Mouse (Mus musculus) kidney, postnatal 25 days (tissue): ENCODE measurements around the gene Gm13278.
"Not testable (repeated sequence)": the region's sequence is repeated elsewhere in the genome, so short reads cannot be mapped to it uniquely, and the experiment has no call there.

Source experiments
- DNase-seq, 2 experiments: peaks; one replicate each; pipeline ENCODE4 v3.0.0; 2021; ENCODE audit warnings: mixed read lengths in 2 of 2

Gene Gm13278

GRCm38 (mm10) chr4:88791250-88791649 lies at the start of gene Gm13278:
Gene Gm13278 (plus strand): TSS chr4:88791550.
- DNase-seq, result not testable (repeated sequence)

DNA sequence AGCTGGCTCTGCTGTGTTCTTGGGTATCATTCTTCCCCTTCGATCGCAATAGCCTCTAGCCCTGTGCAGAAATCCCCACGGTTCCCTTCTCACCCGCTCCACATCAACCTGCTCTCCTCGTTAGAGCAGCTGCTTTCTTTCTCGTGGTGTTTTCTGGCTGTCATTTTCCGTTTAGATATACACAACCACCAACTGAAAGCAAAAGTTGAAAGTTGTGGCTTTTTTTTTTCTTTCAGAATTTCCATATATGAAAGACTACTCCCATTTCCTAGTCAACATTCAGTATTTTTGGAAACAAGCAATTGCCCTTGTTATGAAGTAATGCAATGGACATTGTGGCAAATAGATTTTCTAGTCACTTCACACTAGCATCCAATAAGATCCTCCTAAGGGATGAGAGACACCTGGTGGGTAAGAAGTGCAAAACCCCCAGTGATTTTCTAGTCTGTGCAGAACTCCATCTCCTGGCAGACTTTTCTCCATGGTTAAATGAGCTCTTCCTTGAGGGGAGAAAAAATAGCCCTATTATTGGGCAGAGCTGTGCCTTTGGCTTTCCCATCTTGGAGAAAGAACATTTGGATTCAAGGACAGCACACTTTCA lies 48.5 kb upstream of the Gm13278 start:
- no peak for DNase-seq

GRCm38 (mm10) chr4:88744207-88744606 lies 47.1 kb upstream of the Gm13278 start:
- no peak for DNase-seq

- DNase-seq, result no peak
These were observed 41.4 kb upstream of the Gm13278 start for GRCm38 (mm10) chr4:88749926-88750325.

- peak; percentile 34 to 71 for DNase-seq
These were observed 36.5 kb upstream of the Gm13278 start, which contains the start of gene Gm13271 for GRCm38 (mm10) chr4:88754818-88755340. Gene Gm13271 (plus strand): TSS chr4:88754868.

DNA sequence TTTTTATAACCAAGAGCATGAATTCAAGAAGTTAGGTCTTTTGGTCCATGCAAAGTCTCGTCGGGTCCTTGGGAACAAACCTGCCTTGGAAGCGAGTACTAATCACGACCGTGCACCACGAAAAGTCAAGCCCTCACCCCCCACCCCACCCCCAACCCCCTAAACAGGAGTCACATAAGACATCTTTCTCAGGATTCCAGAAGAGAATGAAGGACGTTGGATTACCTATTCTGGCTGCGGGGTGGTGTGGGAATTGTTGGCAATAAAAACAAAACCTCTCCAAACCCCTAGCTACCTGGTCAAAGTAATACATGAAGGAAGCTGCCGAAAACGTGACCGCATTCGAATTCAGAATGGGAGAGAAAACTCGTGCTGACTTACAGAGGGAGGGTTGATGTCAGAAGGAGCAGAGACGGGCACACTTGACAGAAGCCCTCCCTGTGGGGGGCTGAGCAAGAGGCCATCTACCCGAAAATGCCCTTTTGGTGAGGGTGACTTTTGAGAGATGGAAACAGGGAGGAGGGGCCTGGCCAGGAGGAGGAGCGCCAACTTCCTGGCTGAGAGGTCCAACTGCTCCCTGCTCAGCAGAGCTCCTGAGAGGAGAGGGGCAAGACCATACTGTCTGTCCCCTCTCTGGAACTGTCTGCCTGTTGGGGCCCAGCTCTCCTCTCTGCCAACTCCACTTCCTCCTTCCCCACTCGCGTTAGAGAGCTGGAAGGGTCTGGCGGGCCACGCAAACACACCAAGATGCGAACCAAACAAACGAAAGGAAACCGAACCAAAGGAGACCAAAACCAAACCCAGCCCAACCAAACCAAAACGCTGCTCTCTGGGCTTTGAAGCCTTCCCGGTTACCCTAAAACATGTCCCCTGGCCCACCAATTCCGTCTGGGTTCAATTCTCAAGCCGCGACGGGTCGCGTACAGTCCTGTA lies 34.5 kb upstream of the Gm13278 start:
- peak in 1 of 2 experiments; percentile 41 for DNase-seq

GRCm38 (mm10) chr4:88757628-88758031 lies 33.7 kb upstream of the Gm13278 start:
- peak; percentile 86 to 89 for DNase-seq

DNA sequence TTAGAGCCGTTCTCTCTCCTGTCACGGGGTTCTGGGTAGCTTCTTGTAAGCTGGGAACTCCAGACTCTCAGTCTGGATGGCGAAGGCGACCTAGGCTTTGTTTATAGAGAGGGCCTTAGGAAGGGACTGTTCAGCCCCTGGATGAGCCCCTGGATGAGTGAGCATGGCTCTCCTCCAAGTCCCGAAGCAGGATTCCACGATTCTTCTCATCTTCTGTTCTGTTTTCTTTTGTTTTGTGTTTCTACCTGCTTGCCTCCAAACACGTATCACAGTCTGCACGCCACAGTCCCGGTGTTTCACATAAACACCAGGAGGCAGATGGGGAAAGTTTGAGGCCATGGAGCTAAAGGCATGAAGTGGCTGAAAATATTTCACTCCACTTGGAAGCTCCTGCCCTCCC lies 32.6 kb upstream of the Gm13278 start:
- not testable (repeated sequence) for DNase-seq

- DNase-seq, result peak; percentile 50 to 59
These were observed 31.6 kb upstream of the Gm13278 start, which contains the start of gene Gm13283 for GRCm38 (mm10) chr4:88759610-88760268. Gene Gm13283 (plus strand): TSS chr4:88760119.

GRCm38 (mm10) chr4:88760431-88760830 lies 30.9 kb upstream of the Gm13278 start:
- DNase-seq, result peak; percentile 78 to 91

DNA sequence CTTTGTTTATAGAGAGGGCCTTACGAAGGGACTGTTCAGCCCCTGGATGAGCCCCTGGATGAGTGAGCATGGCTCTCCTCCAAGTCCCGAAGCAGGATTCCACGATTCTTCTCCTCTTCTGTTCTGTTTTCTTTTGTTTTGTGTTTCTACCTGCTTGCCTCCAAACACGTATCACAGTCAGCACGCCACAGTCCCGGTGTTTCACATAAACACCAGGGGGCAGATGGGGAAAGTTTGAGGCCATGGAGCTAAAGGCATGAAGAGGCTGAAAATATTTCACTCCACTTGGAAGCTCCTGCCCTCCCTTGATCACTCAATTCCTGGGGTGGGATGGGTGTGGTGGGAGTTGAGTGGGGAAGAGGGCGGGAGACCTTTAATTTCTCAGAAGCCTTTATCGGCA lies 29.6 kb upstream of the Gm13278 start:
- DNase-seq, result peak; percentile 55 to 75

GRCm38 (mm10) chr4:88762341-88762740 lies 29.0 kb upstream of the Gm13278 start:
- peak in 1 of 2 experiments; percentile 45 for DNase-seq

DNA sequence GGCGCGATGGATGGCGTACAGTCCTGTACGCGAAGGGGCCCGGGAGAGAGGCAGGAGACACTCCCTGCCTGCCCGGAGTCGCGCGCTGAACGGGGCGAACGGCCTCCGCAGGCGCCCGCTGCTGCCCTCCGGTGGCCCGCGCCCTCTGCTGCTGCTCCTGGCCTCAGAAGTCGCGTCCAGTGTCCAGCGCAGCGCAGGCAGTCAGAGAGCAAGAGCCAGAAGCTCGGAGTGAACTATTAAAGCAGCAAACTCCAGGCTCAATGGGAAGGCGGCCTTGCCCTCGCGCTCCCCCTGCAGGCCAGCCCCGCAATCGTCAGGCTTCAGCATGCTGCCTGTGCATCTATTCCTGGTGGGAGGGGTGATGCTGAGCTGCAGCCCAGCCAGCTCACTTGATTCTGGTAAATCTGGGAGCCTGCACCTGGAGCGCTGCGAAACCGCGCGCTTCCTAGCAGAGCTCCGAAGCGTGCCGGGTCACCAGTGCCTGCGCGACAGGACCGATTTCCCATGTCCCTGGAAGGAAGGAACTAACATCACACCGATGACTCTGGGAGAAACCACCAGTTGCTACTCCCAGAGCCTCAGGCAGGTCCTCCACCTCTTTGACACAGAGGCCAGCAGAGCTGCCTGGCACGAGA lies 27.8 kb upstream of the Gm13278 start:
- DNase-seq, result peak; percentile 68 to 88

- DNase-seq, result not testable (repeated sequence)
These were observed 17.8 kb upstream of the Gm13278 start, which contains the start of gene Gm13290 for GRCm38 (mm10) chr4:88773534-88773933. Gene Gm13290 (plus strand): TSS chr4:88773834.

DNA sequence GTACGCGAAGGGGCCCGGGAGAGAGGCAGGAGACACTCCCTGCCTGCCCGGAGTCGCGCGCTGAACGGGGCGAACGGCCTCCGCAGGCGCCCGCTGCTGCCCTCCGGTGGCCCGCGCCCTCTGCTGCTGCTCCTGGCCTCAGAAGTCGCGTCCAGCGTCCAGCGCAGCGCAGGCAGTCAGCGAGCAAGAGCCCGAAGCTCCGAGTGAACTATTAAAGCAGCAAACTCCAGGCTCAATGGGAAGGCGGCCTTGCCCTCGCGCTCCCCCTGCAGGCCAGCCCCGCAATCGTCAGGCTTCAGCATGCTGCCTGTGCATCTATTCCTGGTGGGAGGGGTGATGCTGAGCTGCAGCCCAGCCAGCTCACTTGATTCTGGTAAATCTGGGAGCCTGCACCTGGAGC lies 14.7 kb upstream of the Gm13278 start, which contains the start of gene Gm13289:
TSS of gene Gm13289 (plus strand) at position 301 of the 400 bp plus-strand sequence.
- DNase-seq, result not testable (repeated sequence)

DNA sequence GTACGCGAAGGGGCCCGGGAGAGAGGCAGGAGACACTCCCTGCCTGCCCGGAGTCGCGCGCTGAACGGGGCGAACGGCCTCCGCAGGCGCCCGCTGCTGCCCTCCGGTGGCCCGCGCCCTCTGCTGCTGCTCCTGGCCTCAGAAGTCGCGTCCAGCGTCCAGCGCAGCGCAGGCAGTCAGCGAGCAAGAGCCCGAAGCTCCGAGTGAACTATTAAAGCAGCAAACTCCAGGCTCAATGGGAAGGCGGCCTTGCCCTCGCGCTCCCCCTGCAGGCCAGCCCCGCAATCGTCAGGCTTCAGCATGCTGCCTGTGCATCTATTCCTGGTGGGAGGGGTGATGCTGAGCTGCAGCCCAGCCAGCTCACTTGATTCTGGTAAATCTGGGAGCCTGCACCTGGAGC lies 11.8 kb upstream of the Gm13278 start, which contains the start of gene Gm13272:
TSS of gene Gm13272 (plus strand) at position 301 of the 400 bp plus-strand sequence.
- DNase-seq, result not testable (repeated sequence)

DNA sequence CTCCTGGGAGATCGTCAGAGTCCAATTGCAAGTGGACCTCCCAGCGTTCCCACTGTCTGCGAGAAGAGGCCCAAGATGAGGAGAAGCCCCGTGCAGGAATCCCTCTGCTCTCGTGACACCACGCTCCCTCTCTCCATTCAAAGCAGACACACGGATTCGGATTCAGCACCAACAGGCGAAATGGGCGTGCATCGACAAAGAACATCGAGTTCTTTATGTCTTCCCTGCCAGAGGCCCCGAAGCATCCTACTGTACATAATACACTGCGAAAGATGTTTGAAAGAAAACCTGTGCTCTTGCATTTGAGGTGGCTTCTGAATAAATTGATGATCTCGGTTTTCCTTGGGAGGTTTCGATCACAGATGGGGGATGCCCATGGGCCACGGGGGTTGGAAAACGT lies 11.0 kb upstream of the Gm13278 start:
- peak in 1 of 2 experiments; percentile 30 for DNase-seq

DNA sequence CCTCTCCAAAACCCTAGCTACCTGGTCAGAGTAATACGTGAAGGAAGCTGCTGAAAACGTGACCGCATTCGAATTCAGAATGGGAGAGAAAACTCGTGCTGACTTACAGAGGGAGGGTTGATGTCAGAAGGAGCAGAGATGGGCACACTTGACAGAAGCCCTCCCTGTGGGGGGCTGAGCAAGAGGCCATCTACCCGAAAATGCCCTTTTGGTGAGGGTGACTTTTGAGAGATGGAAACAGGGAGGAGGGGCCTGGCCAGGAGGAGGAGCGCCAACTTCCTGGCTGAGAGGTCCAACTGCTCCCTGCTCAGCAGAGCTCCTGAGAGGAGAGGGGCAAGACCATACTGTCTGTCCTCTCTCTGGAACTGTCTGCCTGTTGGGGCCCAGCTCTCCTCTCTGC lies 9.5 kb upstream of the Gm13278 start, which contains the start of gene Ifnz:
TSS of gene Ifnz (plus strand) at position 301 of the 400 bp plus-strand sequence.
- not testable (repeated sequence) for DNase-seq

DNA sequence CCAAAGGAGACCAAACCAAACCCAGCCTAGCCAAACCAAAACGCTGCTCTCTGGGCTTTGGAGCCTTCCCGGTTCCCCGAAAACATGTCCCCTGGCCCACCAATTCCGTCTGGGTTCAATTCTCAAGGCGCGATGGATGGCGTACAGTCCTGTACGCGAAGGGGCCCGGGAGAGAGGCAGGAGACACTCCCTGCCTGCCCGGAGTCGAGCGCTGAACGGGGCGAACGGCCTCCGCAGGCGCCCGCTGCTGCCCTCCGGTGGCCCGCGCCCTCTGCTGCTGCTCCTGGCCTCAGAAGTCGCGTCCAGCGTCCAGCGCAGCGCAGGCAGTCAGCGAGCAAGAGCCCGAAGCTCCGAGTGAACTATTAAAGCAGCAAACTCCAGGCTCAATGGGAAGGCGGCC lies 9.0 kb upstream of the Gm13278 start:
- DNase-seq, result peak in 1 of 2 experiments; percentile 45

- DNase-seq, result not testable (repeated sequence)
These were observed 5.9 kb upstream of the Gm13278 start, which contains the start of gene Gm13276 for GRCm38 (mm10) chr4:88785409-88785808. Gene Gm13276 (plus strand): TSS chr4:88785709.

- peak; percentile 76 to 81 for DNase-seq
These were observed 2.9 kb upstream of the Gm13278 start, which contains the start of gene Gm13277 for GRCm38 (mm10) chr4:88788402-88788801. Gene Gm13277 (plus strand): TSS chr4:88788632.
